Mouse (Mus musculus): ENCODE data around the gene Rbfox2. TPM values are rescaled to one million over a fixed set of nuclear protein-coding genes. Genes with fewer than 3 reads are reported as not detected.

Rbfox2 gene
- polyA plus RNA-seq, 1 experiment = 1.0 TPM

DNA sequence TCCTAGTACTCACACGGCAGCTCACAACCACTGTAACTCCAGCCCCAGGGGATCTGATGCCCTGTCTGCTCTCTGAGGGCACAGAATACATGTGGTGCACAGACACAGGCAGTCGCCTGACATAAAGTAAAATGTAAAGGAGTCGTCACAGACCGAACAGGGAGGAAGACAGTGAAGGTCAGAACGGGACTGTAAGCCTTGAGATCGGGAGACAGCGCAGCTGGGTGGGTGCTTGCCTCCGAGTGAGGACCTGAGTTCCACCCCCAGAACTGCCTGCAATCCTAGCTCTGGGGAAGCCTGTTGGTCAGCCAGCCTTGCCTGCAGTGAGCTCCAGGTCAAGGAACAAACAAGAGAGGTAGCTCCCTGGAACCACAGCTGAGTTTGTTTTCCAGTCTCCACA lies 177.7 kb downstream of the Rbfox2 start:
- no peak for TF ChIP-seq GATA1 (IDR thresholded peaks at IDR 0.05; ENCODE audit: low read length)

- no peak for TF ChIP-seq GATA1 (IDR thresholded peaks at IDR 0.05; ENCODE audit: low read length)
These were observed 179.1 kb downstream of the Rbfox2 start for GRCm38 (mm10) chr15:77127737-77128136.

DNA sequence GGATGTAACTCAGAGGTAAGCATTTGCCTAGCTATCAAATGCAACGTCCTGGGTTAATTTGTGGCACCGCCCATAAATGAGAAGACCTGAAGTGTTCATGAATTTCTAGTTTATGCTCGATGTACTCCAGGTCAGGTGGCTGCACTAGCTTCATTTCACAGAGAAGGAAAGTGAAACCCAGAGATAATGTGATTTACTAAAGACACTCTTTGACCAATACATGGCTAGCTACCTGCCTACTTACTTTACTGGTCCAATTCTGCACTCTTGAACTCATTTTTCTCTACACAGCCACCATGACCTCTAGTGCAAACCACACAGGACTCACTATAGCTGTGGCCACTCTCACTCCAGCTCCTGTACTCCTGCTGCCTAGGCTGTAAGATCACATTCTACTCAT lies 180.1 kb downstream of the Rbfox2 start:
- TF ChIP-seq GATA1 (IDR thresholded peaks at IDR 0.05; ENCODE audit: low read length) = no peak

DNA sequence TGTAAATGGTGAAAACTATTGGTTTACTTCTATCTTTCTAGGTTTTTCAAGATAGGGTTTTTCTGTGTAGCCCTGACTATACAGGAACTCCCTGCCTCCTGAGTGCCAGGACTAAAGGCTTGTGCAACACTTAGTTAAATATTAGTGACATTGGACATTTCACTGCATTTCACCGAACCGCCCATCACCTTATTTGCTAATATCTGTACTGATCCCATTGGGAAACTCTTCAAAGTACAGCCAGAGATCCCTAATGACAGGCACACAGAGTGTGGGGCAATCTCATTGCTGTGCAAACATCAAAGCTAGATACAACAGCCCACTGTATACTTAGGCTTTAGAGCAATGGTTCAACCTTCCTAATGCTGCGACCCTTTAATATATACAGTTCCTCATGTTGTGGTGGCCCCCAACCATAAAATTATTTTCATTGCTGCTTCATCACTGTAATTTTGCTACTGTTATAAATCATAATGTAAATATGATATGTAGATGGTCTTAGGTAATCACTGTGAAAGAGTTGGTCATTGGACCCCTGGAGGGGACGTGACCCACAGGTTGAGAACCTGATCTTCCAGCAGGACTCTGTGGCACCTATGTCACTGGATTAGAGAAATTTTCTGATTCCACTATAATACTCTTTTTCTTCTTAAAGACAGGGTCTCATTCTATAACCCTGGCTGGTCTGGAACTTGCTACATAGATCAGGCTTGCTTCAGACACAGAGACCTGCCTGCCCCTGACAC lies 182.3 kb downstream of the Rbfox2 start:
- TF ChIP-seq GATA1 (IDR thresholded peaks at IDR 0.05; ENCODE audit: low read length) = no peak

DNA sequence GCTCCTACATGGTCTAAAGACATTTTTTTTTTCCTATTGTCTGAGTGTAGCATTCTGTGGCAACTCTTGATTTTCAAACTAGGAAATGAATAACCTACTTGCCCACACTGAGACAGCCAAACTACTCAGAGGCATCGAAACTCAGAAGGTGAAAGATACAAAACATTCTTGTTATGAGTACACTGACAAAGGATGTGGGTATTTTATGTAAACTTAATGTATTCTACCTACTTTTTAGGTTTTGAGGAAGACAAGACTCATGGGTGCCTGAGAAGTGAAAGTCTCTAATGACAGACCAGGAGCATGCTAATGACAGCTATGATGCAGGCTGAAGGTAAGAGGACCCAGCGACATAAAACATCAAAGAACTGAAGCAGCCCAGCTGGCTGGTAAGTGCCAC lies 184.0 kb downstream of the Rbfox2 start:
- TF ChIP-seq GATA1 (IDR thresholded peaks at IDR 0.05; ENCODE audit: low read length) = no peak

DNA sequence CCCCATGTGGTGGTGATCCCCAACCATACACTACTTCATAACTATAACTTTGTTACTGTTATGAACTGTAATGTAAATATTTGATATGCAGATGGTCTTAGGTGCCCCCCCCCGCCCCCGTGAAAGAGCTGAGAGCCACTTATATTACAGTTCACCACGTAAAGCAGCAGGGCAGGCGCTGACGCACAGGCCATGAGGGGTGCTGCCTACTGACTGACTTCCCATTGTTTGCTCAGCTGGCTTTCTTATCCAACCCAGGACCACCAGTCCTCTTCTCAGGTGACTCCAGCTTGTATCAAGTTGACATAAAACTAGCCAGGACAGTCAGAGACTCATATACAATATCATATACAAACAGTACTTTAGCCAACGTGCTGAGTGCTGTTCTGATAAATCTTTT lies 184.6 kb downstream of the Rbfox2 start:
- TF ChIP-seq GATA1 (IDR thresholded peaks at IDR 0.05; ENCODE audit: low read length) = no peak

DNA sequence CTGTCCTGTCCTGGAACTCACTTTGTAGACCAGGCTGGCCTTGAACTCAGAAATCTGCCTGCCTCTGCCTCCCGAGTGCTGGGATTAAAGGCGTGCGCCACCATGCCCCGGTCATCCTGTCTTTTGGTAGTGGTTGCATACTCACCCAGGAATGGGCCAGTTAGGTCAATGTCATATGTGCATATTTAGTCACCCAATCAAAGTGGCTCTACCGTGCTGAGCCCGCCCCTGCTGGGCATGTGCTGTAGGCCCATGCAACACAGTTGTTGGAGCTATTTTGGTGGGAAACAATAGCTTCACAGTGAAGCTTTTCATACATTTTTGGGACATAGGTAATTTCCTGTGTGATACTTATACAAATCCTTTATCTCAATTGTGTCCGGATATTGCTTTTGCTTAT lies 187.1 kb downstream of the Rbfox2 start:
- TF ChIP-seq GATA1 (IDR thresholded peaks at IDR 0.05; ENCODE audit: low read length) = no peak

DNA sequence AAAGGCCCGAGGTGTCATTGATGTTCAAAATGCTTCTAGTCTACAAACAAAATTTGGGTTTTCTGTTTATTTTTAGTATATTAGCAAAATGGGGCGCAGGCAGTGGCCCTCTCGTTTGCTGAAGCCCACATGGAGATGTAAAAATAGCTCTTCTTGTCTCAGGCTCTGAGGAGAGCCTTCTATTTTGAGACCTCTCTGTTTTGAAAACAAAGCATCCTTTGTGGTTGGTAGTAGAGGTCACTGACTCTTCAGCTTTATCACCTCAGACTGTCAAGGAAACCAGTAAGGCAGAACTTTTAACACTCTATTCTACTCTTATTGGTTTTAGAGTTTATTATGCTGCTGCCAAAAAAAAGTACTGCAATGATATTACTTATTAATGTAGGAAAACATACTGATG lies 189.6 kb downstream of the Rbfox2 start:
- TF ChIP-seq GATA1 (IDR thresholded peaks at IDR 0.05; ENCODE audit: low read length) = no peak

DNA sequence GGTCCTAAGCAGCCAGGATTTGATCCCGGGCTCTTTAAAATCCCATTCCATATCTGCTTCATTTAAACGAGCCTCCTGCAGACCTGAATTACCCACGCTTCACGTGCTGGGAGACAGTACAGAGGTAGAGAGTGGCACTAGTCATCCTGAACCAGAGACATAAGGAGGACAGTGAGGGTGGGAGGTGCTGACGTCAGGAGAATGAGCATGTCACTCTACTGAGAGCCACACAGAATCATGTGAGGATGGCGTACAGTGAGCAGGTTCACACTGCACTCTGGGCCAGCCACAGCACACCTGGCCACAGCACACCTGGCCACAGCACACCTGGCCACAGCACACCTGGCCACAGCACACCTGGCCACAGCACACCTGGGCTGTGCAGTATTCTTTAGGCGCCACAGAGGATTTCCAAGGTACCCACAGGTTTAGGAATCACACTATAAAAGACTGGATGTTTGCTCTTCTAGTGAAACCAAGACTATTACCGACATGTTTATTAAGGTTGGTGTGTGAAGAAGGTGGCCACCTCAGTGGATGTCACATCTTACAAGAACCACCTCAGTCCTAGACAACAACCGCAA lies 190.6 kb downstream of the Rbfox2 start:
- TF ChIP-seq GATA1 (IDR thresholded peaks at IDR 0.05; ENCODE audit: low read length) = no peak

GRCm38 (mm10) chr15:77115456-77115855 lies 191.3 kb downstream of the Rbfox2 start:
- no peak for TF ChIP-seq GATA1 (IDR thresholded peaks at IDR 0.05; ENCODE audit: low read length)

- no peak for TF ChIP-seq GATA1 (IDR thresholded peaks at IDR 0.05; ENCODE audit: low read length)
These were observed 193.2 kb downstream of the Rbfox2 start for GRCm38 (mm10) chr15:77113591-77113990.

DNA sequence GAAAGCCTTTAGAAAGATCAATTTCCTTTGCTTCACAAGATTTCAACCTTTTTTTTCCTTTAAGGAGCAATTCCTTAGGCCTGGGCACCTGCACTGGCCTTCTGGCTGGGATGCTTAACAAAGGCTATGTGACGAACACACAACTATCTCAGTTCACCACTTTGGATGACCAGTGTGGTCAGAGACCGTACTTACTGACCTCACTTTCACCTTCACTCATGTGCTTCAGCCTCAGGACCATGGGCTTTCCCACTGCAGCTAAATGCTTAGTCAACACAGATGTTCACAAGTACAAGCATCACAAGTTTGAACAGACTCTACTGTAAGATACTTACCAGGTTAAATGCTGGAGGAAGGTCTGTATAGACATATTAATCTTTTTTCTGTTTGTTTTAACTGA lies 194.4 kb downstream of the Rbfox2 start:
- TF ChIP-seq GATA1 (IDR thresholded peaks at IDR 0.05; ENCODE audit: low read length) = no peak

DNA sequence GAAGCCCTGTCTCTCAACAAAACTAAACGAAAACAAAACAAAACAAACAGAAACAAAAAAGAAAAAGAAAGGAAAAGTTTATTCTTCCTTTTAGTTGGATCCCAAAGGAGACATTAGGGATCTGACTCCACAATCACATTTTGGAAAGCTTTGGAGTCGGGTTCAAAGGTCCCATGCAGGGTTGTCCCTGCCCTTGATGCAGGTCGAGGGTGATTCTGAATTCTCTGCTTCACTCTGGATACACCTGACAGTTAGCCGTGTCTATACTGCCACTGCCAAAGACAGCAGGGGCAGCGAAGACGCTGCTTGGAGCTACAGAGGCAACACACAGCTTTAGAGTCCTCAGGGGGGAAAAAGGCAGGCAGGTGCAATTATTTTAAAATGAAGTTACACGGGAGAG lies 194.9 kb downstream of the Rbfox2 start:
- no peak for TF ChIP-seq GATA1 (IDR thresholded peaks at IDR 0.05; ENCODE audit: low read length)

GRCm38 (mm10) chr15:77110452-77110851 lies 196.4 kb downstream of the Rbfox2 start:
- TF ChIP-seq GATA1 (IDR thresholded peaks at IDR 0.05; ENCODE audit: low read length) = no peak

DNA sequence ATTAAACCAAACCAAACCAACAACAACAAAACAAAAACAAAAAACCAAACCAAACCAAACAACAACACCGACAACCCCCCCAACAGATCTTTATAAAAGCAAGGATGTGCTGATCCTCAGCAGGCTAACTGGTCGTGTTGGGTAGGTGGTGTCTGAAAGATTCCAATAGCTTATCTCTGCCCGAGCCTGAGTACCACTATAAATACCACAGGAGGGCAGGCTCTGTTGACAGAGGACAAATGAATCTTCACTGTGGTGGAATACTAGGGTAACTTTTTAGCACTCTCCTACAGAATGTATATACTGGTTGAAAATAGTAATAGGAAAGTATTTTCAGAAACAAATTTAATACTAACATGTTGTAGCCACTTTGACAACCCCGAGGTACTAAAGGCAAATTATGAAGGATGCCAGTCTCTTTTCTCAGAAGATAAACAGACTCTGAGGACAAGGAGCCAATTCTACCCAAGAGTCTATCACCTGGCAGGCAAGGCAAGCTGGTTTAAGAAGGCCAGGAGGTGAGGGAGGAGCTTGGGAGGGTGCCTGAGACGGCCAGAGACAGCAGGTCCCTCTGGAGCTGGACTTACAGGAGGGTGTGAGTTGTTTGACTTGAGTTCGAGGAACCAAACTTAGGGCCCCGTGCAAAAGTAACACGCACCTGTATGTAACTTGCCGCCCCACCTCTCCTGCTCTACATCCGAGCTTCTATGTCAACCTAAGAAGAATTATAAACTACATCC lies 199.5 kb downstream of the Rbfox2 start:
- TF ChIP-seq GATA1 (IDR thresholded peaks at IDR 0.05; ENCODE audit: low read length) = no peak

DNA sequence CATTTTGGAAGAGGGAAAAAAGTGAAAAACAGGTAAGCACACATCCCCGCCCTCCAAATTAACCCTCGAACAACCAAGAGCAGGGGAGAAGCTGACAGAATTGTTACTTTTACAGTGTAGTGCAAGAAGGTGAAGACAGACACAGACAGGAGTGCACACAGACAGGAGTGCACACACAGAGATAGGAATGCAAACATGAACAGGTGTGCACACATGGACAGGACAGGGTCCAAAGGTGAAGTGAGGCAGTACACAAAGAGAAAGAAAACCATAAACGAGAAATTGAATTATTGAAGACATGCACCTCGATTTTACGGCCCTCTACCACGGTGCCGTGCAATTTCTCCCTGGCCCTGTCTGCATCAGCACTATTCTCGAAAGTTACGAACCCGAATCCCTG lies 201.5 kb downstream of the Rbfox2 start:
- no peak for TF ChIP-seq GATA1 (IDR thresholded peaks at IDR 0.05; ENCODE audit: low read length)

Measured in G1E-ER4 (cell line).